Mouse (Mus musculus): Measurements from ENCODE around the gene Gdf1.

GRCm38 (mm10) chr8:70281001-70281400 is 48.6 kb upstream of the Gdf1 start:
- TF ChIP-seq CTCF (IDR thresholded peaks at IDR 0.05; ENCODE audit: low read depth) (no peak), EP300 (optimal IDR thresholded peaks at IDR 0.05) (no peak)
